Mouse (Mus musculus): Measurements from ENCODE around the gene Aloxe3. TPM values are rescaled to one million over a fixed set of nuclear protein-coding genes. Genes with fewer than 3 reads are reported as not detected.
A peak's percentile ranks its signal among the peaks of the same experiment; 100 is the strongest.

Gene Aloxe3
- polyA plus RNA-seq, 1 experiment from 2014 or later = 1.9 TPM

DNA sequence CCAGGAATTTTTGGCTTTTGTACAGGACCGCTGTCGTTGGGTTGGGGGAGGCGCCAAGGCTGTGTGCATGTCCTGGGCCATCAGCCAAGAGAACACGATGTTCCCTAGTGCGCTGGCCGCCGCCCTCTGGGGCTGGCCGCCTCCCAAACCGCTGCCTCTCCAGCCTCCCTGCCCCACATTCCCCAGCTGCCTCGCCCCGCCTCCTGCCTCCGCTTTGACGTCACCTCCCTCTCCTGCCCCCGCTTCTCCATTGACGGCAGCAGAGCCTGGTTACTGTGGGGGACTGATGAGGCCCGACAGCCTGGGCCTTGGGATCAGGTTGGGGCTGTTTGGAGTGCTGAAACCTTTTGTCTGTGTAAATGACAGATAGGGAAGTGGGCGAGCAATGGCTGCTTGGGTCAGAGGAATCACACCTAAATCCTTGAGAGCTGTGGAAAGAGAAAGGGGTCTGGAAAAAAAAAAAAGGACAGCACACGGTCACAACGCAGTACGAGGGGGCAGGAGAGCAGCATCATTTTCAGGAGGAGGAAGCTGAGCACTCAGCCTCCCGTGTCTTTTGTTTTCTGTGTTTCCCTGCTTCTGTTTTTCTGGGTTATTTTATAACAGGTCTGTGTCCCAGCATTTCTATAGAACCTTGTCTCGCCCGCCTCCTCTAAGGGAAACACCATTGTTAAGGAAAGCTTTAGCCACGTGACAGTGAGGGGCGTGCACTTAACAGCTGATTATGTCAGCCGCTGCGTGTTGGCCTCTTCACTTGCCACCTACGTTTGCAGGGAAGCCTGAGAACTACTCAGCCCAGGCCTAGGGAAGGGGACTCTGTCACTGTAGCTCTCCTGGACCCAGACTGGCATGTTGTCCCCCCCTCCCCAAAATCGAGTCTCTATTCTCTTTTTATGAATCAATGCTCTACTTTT lies 28.5 kb upstream of the Aloxe3 start:
- Histone ChIP-seq H3K4me3 (ENCODE audit: low read depth, low read length) (peak overlapping the region; percentile 56), H3K36me3 (ENCODE audit: control insufficient read depth, insufficient read depth, low read length) (peaks cover 26% of the 10 kb centered on the region), H3K4me1 (ENCODE audit: control insufficient read depth, insufficient read depth, low read length) (peaks cover 35% of the 10 kb centered on the region), H3K9me3 (ENCODE audit: control insufficient read depth, low read length) (no peaks in the 10 kb centered on the region), H3K27me3 (replicated peaks; ENCODE audit: control insufficient read depth, insufficient read depth, low read length) (no peaks in the 10 kb centered on the region), H3K9ac (ENCODE audit: low read depth, low read length) (peak overlapping the region; percentile 71), H3K27ac (replicated peaks; ENCODE audit: low read depth, low read length) (peak overlapping the region; percentile 98), H3K4me2 (ENCODE audit: low read depth, low read length) (peak overlapping the region; percentile 93)
- ATAC-seq (ENCODE audit: low read depth) = peak; percentile 28
- DNase-seq (ENCODE audit: low spot score) = peak; percentile 98
- WGBS = 3% methylated on average over 23 of the region's 29 CpGs

GRCm38 (mm10) chr11:69098039-69098761 lies 27.5 kb upstream of the Aloxe3 start:
- ATAC-seq (ENCODE audit: low read depth) = no peak
- peak overlapping the region; percentile 98 for H3K27ac ChIP-seq (replicated peaks; ENCODE audit: low read depth, low read length)
- H3K36me3 ChIP-seq (ENCODE audit: control insufficient read depth, insufficient read depth, low read length) = peaks cover 28% of the 10 kb centered on the region
- 21% methylated on average over 8 of the region's 8 CpGs for WGBS
- no peaks in the 10 kb centered on the region for H3K9me3 ChIP-seq (ENCODE audit: control insufficient read depth, low read length)
- H3K4me3 ChIP-seq (ENCODE audit: low read depth, low read length) = peak overlapping the region; percentile 58
- peak overlapping the region; percentile 93 for H3K4me2 ChIP-seq (ENCODE audit: low read depth, low read length)
- DNase-seq (ENCODE audit: low spot score) = no peak
- peaks cover 32% of the 10 kb centered on the region for H3K4me1 ChIP-seq (ENCODE audit: control insufficient read depth, insufficient read depth, low read length)
- H3K9ac ChIP-seq (ENCODE audit: low read depth, low read length) = peak overlapping the region; percentile 77
- no peaks in the 10 kb centered on the region for H3K27me3 ChIP-seq (replicated peaks; ENCODE audit: control insufficient read depth, insufficient read depth, low read length)

- WGBS = 1% methylated on average over 10 of the region's 19 CpGs
- peaks cover 32% of the 10 kb centered on the region for H3K4me1 ChIP-seq (ENCODE audit: control insufficient read depth, insufficient read depth, low read length)
Measured at GRCm38 (mm10) chr11:69098762-69099091, 27.0 kb upstream of the Aloxe3 start.

GRCm38 (mm10) chr11:69099177-69099914 lies 26.4 kb upstream of the Aloxe3 start:
- H3K27me3 ChIP-seq (replicated peaks; ENCODE audit: control insufficient read depth, insufficient read depth, low read length) = no peaks in the 10 kb centered on the region
- no peaks in the 10 kb centered on the region for H3K9me3 ChIP-seq (ENCODE audit: control insufficient read depth, low read length)
- H3K9ac ChIP-seq (ENCODE audit: low read depth, low read length) = peak overlapping the region; percentile 77
- WGBS = 1% methylated on average over 22 of the region's 22 CpGs
- peaks cover 30% of the 10 kb centered on the region for H3K4me1 ChIP-seq (ENCODE audit: control insufficient read depth, insufficient read depth, low read length)
- peak overlapping the region; percentile 93 for H3K4me2 ChIP-seq (ENCODE audit: low read depth, low read length)
- peaks cover 39% of the 10 kb centered on the region for H3K36me3 ChIP-seq (ENCODE audit: control insufficient read depth, insufficient read depth, low read length)
- peak overlapping the region; percentile 98 for H3K27ac ChIP-seq (replicated peaks; ENCODE audit: low read depth, low read length)
- no peak for ATAC-seq (ENCODE audit: low read depth)
- DNase-seq (ENCODE audit: low spot score) = peak; percentile 75
- peak overlapping the region; percentile 58 for H3K4me3 ChIP-seq (ENCODE audit: low read depth, low read length)

More at GRCm38 (mm10) chr11:69098762-69099091, 27.0 kb upstream of the Aloxe3 start:
- peak overlapping the region; percentile 58 for H3K4me3 ChIP-seq (ENCODE audit: low read depth, low read length)
- H3K36me3 ChIP-seq (ENCODE audit: control insufficient read depth, insufficient read depth, low read length) = peaks cover 33% of the 10 kb centered on the region
- H3K4me2 ChIP-seq (ENCODE audit: low read depth, low read length) = peak overlapping the region; percentile 93
- H3K27ac ChIP-seq (replicated peaks; ENCODE audit: low read depth, low read length) = peak overlapping the region; percentile 98
- H3K9ac ChIP-seq (ENCODE audit: low read depth, low read length) = peak overlapping the region; percentile 77
- no peaks in the 10 kb centered on the region for H3K27me3 ChIP-seq (replicated peaks; ENCODE audit: control insufficient read depth, insufficient read depth, low read length)
- ATAC-seq (ENCODE audit: low read depth) = no peak
- H3K9me3 ChIP-seq (ENCODE audit: control insufficient read depth, low read length) = no peaks in the 10 kb centered on the region
- DNase-seq (ENCODE audit: low spot score) = peak; percentile 95

- H3K4me2 ChIP-seq (ENCODE audit: low read depth, low read length) = peak overlapping the region; percentile 93
- no peaks in the 10 kb centered on the region for H3K9me3 ChIP-seq (ENCODE audit: control insufficient read depth, low read length)
- H3K27ac ChIP-seq (replicated peaks; ENCODE audit: low read depth, low read length) = peak overlapping the region; percentile 98
- peaks cover 45% of the 10 kb centered on the region for H3K36me3 ChIP-seq (ENCODE audit: control insufficient read depth, insufficient read depth, low read length)
- H3K4me1 ChIP-seq (ENCODE audit: control insufficient read depth, insufficient read depth, low read length) = peaks cover 29% of the 10 kb centered on the region
- no peaks in the 10 kb centered on the region for H3K27me3 ChIP-seq (replicated peaks; ENCODE audit: control insufficient read depth, insufficient read depth, low read length)
- H3K9ac ChIP-seq (ENCODE audit: low read depth, low read length) = peak overlapping the region; percentile 77
- WGBS = 2% methylated on average over 22 of the region's 23 CpGs
- DNase-seq (ENCODE audit: low spot score) (peak; percentile 94), ATAC-seq (ENCODE audit: low read depth) (peak; percentile 23)
- H3K4me3 ChIP-seq (ENCODE audit: low read depth, low read length) = peak overlapping the region; percentile 58
Measured at GRCm38 (mm10) chr11:69099915-69100345, 25.8 kb upstream of the Aloxe3 start.

DNA sequence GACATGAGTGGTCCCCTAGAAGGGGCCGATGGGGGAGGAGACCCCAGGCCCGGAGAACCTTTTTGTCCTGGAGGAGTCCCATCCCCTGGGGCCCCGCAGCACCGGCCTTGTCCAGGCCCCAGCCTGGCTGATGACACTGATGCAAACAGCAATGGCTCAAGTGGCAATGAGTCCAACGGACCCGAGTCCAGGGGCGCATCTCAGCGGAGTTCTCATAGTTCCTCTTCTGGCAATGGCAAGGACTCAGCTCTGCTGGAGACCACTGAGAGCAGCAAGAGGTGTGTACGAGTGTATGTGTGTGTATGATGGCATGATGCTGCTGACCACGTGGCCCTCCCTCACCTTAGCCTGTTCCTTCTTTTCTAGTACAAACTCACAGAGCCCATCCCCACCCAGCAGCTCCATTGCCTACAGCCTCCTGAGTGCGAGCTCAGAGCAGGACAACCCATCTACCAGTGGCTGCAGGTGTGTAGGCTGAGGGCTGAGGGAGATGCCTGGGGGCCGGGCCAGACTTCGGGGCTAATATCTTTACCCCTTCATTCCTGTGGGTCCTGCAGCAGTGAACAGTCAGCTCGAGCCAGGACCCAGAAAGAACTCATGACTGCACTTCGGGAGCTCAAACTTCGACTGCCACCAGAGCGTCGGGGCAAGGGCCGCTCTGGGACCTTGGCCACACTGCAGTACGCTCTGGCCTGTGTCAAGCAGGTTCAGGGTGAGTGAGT lies 24.9 kb upstream of the Aloxe3 start:
- Histone ChIP-seq H3K4me2 (ENCODE audit: low read depth, low read length) (peak overlapping the region; percentile 93), H3K4me1 (ENCODE audit: control insufficient read depth, insufficient read depth, low read length) (peaks cover 26% of the 10 kb centered on the region), H3K4me3 (ENCODE audit: low read depth, low read length) (peak overlapping the region; percentile 58; the same call in 1 of the 2 replicates), H3K9ac (ENCODE audit: low read depth, low read length) (peak overlapping the region; percentile 77), H3K9me3 (ENCODE audit: control insufficient read depth, low read length) (no peaks in the 10 kb centered on the region), H3K27me3 (replicated peaks; ENCODE audit: control insufficient read depth, insufficient read depth, low read length) (no peaks in the 10 kb centered on the region), H3K27ac (replicated peaks; ENCODE audit: low read depth, low read length) (peak overlapping the region; percentile 98; the same call in 1 of the 2 replicates), H3K36me3 (ENCODE audit: control insufficient read depth, insufficient read depth, low read length) (peaks cover 54% of the 10 kb centered on the region)
- WGBS = 90% methylated on average over 20 of the region's 20 CpGs
- no peak for DNase-seq (ENCODE audit: low spot score)
- ATAC-seq (ENCODE audit: low read depth) = no peak

DNA sequence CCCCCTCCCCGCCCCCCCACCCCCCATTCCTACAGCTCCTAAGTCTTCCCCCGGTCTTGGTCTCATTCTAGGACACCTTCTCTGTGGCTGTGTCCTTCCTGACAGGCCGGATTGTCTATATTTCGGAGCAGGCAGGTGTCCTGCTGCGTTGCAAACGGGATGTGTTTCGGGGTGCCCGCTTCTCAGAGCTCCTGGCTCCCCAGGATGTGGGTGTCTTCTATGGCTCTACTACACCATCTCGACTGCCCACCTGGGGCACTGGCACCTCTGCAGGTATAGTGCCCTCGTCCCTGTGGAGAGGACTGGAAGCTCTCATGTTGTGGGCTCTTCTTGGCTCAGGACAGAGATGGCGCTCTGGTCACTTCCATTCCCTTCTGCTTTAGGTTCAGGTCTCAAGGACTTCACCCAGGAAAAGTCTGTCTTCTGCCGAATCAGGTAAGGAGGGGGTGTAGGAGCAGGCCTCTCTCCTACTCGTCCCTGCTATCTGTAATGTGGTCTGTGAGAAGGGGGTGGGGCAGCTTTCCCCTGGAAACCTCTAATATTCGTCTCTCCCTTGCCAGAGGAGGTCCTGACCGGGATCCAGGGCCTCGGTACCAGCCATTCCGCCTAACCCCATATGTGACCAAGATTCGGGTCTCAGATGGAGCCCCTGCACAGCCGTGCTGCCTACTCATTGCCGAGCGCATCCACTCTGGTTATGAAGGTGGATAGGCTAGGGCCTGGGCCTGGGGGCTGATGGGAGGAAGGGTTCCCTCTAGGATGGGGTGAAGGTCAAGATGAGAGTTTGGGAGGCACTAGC lies 23.9 kb upstream of the Aloxe3 start:
- ATAC-seq (ENCODE audit: low read depth) (no peak), DNase-seq (ENCODE audit: low spot score) (no peak)
- H3K9ac ChIP-seq (ENCODE audit: low read depth, low read length) = no peak overlapping the region
- peaks cover 19% of the 10 kb centered on the region for H3K4me1 ChIP-seq (ENCODE audit: control insufficient read depth, insufficient read depth, low read length)
- H3K27ac ChIP-seq (replicated peaks; ENCODE audit: low read depth, low read length) = no peak overlapping the region
- no peak overlapping the region for H3K4me2 ChIP-seq (ENCODE audit: low read depth, low read length)
- H3K27me3 ChIP-seq (replicated peaks; ENCODE audit: control insufficient read depth, insufficient read depth, low read length) = no peaks in the 10 kb centered on the region
- H3K36me3 ChIP-seq (ENCODE audit: control insufficient read depth, insufficient read depth, low read length) = peaks cover 64% of the 10 kb centered on the region
- H3K9me3 ChIP-seq (ENCODE audit: control insufficient read depth, low read length) = no peaks in the 10 kb centered on the region
- WGBS = 92% methylated on average over 19 of the region's 21 CpGs
- H3K4me3 ChIP-seq (ENCODE audit: low read depth, low read length) = no peak overlapping the region

Data from embryonic facial prominence, embryonic 14.5 days (tissue).